Mouse (Mus musculus) lung, postnatal 10 days (tissue): ENCODE measurements around the gene Bpifa3.
"Not testable (repeated sequence)": the region's sequence is repeated elsewhere in the genome, so short reads cannot be mapped to it uniquely, and the experiment has no call there.

Experiments used
- DNase-seq: peaks from one replicate; pipeline ENCODE4 v3.0.0; 2021

The Bpifa3 gene

GRCm38 (mm10) chr2:154130120-154130519, at the start of gene Bpifa3:
Gene Bpifa3 (plus strand): TSS chr2:154130336.
- no peak for DNase-seq

DNA sequence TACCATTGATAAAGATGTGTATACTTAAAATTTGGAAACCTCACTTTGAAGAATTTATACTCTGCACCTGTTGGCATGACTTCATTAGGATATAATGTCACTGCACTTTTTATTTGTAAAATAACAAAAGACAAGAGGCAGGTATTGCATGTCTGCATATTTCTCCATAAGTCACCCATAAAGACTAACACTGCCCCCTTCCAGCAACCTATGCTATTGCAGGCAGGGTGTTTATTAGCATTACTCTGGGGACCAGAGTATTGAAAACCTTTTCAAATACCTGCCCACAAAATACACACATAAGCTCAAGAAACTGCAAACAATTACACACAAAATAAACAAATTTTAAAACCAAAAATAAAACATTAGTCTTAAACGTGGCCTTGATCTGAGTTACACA, 32.4 kb upstream of the Bpifa3 start:
- DNase-seq = no peak

DNA sequence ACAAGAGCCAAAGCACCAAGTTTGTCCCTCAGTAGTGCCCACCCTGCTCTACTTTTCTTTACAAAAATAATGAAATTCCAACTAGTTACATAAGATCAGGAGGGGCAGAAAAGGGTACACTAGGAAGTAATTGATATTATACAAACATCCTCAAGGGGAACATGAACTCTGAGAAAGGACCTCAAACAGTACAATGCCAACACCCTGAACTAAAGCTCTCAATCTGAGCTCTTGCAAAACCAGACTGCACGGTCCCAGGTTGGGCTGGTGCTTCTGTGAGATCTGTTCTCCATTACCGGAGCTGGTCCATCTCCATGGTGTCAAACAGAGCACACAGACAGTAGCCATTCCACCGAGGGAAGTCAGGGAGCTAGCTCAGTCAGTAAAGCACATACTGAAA, 12.8 kb upstream of the Bpifa3 start:
- DNase-seq = peak; percentile 3

- no peak for DNase-seq
Observed at GRCm38 (mm10) chr2:154142580-154142979, 12.4 kb downstream of the Bpifa3 start, which contains the start of gene Bpifa1. Gene Bpifa1 (plus strand): TSS chr2:154142880.

DNA sequence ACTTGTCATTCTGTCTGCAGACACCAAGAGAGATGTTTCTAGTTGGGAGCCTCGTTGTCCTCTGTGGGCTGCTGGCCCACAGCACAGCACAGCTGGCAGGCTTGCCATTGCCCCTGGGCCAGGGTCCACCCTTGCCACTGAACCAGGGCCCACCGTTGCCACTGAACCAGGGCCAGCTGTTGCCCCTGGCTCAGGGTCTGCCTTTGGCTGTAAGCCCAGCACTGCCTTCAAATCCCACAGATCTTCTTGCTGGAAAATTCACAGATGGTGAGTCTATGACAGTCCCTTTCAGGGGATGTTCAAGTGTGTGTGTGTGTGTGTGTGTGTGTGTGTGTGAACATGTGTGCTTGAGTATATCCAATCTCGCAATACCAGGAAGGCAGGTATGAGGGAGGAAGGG, 13.6 kb downstream of the Bpifa3 start:
- no peak for DNase-seq

- DNase-seq = no peak
Observed at GRCm38 (mm10) chr2:154147496-154147895, 17.4 kb downstream of the Bpifa3 start.

DNA sequence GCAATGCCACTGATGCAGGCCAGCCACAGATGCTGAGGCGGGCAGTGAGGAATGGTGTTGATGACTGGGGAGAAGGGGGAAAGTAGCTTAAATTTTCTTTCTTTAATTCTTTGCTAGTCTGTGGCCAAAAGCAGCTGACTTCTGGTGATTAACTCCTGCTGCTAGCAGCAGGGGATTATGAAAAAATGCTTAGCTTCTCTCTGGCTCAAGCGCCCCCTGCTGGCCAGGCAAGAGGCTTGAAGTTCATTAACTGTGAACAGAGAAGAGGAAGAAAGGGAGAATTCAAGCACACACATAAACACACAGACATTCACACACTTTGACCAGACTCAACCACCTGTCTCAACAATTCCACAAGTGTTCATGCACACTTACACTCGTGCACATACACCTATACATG, 28.3 kb downstream of the Bpifa3 start:
- DNase-seq = peak; percentile 54

DNA sequence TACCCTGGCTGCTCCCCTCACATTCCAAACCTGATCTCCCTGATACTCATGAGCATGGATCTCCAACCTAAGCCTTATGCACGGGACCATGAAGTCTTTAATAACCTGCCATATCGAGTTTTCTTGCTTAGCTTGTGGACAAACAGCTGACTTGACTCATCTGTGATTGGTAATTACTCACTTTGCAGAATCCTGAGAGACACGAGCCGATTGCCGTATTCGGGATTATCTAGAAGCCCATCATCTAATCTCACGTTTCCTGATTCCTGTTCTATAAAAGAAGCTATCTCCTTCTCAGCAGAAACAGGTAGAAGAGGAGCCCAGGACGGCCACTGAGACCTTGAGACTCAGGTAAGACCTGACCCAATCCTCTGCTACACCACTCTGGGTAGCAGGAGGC, 32.2 kb downstream of the Bpifa3 start, which contains the start of gene Bpifa5:
Bpifa5 (plus strand) TSS at position 301 of the 400 bp plus-strand sequence.
- no peak for DNase-seq

DNA sequence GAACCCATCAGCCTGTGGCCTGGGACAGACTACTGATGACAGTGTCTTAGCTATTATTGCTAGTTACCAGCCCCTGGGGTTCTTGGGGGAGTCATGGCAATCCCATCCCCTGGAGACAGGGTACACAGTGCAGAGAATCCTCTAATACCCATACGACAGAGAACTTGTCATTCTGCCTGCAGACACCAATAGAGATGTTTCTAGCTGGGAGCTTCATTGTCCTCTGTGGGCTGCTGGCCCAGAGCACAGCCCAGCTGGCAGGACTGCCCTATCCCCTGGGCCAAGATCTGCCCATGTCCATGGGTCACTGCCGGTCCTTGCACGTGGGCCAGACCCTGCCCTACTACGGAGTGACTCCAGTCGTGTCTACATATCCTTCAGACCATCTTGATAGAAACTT, 33.2 kb downstream of the Bpifa3 start:
- DNase-seq = no peak

DNA sequence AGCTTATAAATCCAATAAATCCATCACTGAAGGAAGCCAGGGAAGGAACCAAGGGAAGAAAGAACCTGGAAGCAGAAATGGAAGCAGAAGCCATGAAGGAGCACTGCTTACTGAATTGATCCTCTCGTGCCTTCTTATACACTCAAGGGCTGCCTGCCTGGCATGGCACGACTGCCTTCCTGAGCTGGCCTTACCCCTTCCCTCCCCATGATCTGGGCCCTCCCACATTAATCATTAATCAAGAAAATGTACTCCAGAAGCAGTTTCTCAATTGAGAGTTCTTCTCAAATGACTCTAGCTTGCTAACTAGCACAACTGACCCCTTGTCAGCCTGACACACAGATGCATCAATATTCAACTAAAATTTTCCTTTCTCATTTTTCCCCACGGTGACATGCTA, 39.0 kb downstream of the Bpifa3 start:
- no peak for DNase-seq

DNA sequence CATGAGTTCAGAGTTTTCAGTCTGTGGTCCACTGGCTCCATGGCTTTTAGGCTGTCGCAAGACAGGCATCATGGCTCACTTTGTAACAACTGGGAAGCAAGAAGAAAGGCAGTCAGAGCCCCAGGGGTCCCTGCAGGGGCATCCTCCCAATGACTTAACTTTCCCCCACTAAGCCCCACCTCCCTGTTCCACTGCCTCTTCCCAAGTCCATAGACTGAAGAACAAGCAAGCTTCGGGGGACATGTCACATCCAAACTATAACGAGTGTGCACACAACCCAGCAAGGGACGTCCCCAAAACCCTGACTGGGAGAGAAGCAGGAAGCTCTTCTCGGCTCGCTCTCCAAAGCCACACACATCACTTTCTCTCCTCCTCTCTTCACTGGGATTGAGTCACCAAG, 41.5 kb downstream of the Bpifa3 start:
- DNase-seq = no peak

GRCm38 (mm10) chr2:154173313-154173712, 43.2 kb downstream of the Bpifa3 start:
- DNase-seq = peak; percentile 60

- not testable (repeated sequence) for DNase-seq
Observed at GRCm38 (mm10) chr2:154181900-154182299, 51.8 kb downstream of the Bpifa3 start.

- not testable (repeated sequence) for DNase-seq
Observed at GRCm38 (mm10) chr2:154183061-154183460, 52.9 kb downstream of the Bpifa3 start.

DNA sequence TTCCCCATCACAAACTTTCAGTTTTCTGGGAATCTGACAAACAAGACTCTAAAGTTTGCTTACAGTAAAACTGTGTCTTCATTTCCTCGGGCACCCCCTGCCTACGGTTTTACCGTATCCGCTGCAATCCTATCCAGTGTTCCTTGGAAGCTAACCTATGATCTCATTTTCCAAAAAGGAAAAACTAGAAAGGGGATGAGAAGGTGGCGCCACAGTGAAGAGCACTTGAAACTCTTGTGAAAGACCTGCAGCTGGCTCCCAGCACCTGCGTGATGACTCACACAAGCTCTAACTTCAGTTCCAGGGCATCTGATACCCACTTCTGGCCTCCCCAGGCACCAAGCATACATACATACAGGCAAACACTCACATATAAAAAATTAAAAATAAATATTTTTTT, 55.2 kb downstream of the Bpifa3 start:
- peak; percentile 44 for DNase-seq

- no peak for DNase-seq
Observed at GRCm38 (mm10) chr2:154185748-154186147, 55.6 kb downstream of the Bpifa3 start.

GRCm38 (mm10) chr2:154187468-154187867, 57.3 kb downstream of the Bpifa3 start:
- peak; percentile 28 for DNase-seq
